Mouse (Mus musculus): ENCODE results near the gene Dgkd. TPM values are rescaled to one million over a fixed set of nuclear protein-coding genes. Genes with fewer than 3 reads are reported as not detected.
A peak's percentile ranks its signal among the peaks of the same experiment; 100 is the strongest.

Dgkd gene
- polyA plus RNA-seq, 1 experiment from 2014 or later: 8.7 TPM

GRCm38 (mm10) chr1:87855522-87855921 lies 2.4 kb downstream of the Dgkd start:
- Histone ChIP-seq H3K4me3 (ENCODE audit: low read depth, low read length) (no peak overlapping the region), H3K4me2 (replicated peaks; ENCODE audit: low read depth) (no peak overlapping the region)
- 67% methylated on average over 1 of the region's 1 CpGs for WGBS

GRCm38 (mm10) chr1:87856823-87857222 lies 3.7 kb downstream of the Dgkd start:
- H3K27ac ChIP-seq (replicated peaks): no peak overlapping the region
- no peaks in the 10 kb centered on the region for H3K36me3 ChIP-seq (ENCODE audit: control insufficient read depth, insufficient read depth, low read length)
- 67% methylated on average over 3 of the region's 3 CpGs for WGBS
- no peak overlapping the region for H3K9ac ChIP-seq (ENCODE audit: low read length)
- H3K4me2 ChIP-seq (replicated peaks; ENCODE audit: low read depth): no peak overlapping the region
- DNase-seq (ENCODE audit: low spot score) (no peak), ATAC-seq (ENCODE audit: low FRiP score, low TSS enrichment) (no peak)
- no peaks in the 10 kb centered on the region for H3K27me3 ChIP-seq (ENCODE audit: control insufficient read depth, insufficient read depth, low read length)
- 0 out of 2 replicates have a peak, but pooled peaks cover 5% of the 10 kb centered on the region for H3K4me1 ChIP-seq (replicated peaks; ENCODE audit: control insufficient read depth, insufficient read depth)
- TF ChIP-seq EP300 (optimal IDR thresholded peaks at IDR 0.05): no peak
- TF ChIP-seq CTCF (IDR thresholded peaks at IDR 0.05; ENCODE audit: low read depth): no peak
- H3K9me3 ChIP-seq (ENCODE audit: control insufficient read depth, low read length): no peaks in the 10 kb centered on the region
- H3K4me3 ChIP-seq (ENCODE audit: low read depth, low read length): no peak overlapping the region

More at GRCm38 (mm10) chr1:87855522-87855921, 2.4 kb downstream of the Dgkd start:
- Histone ChIP-seq H3K27ac (replicated peaks) (no peak overlapping the region), H3K4me1 (replicated peaks; ENCODE audit: control insufficient read depth, insufficient read depth) (0 out of 2 replicates have a peak, but pooled peaks cover 5% of the 10 kb centered on the region), H3K27me3 (ENCODE audit: control insufficient read depth, insufficient read depth, low read length) (no peaks in the 10 kb centered on the region), H3K9ac (ENCODE audit: low read length) (no peak overlapping the region), H3K36me3 (ENCODE audit: control insufficient read depth, insufficient read depth, low read length) (no peaks in the 10 kb centered on the region), H3K9me3 (ENCODE audit: control insufficient read depth, low read length) (no peaks in the 10 kb centered on the region)
- DNase-seq (ENCODE audit: low spot score) (no peak), ATAC-seq (ENCODE audit: low FRiP score, low TSS enrichment) (no peak)
- TF ChIP-seq EP300 (optimal IDR thresholded peaks at IDR 0.05) (no peak), CTCF (IDR thresholded peaks at IDR 0.05; ENCODE audit: low read depth) (no peak)

GRCm38 (mm10) chr1:87858031-87858430 lies 4.9 kb downstream of the Dgkd start:
- ATAC-seq (ENCODE audit: low FRiP score, low TSS enrichment) (peak; percentile 16; the same call in 1 of the 2 replicates), DNase-seq (ENCODE audit: low spot score) (no peak)
- 88% methylated on average over 1 of the region's 1 CpGs for WGBS
- no peak for TF ChIP-seq EP300 (optimal IDR thresholded peaks at IDR 0.05)
- H3K9me3 ChIP-seq (ENCODE audit: control insufficient read depth, low read length): no peaks in the 10 kb centered on the region
- 0 out of 2 replicates have a peak, but pooled peaks cover 5% of the 10 kb centered on the region for H3K4me1 ChIP-seq (replicated peaks; ENCODE audit: control insufficient read depth, insufficient read depth)
- no peak overlapping the region for H3K4me3 ChIP-seq (ENCODE audit: low read depth, low read length)
- no peak overlapping the region for H3K27ac ChIP-seq (replicated peaks)
- no peak overlapping the region for H3K9ac ChIP-seq (ENCODE audit: low read length)
- no peaks in the 10 kb centered on the region for H3K27me3 ChIP-seq (ENCODE audit: control insufficient read depth, insufficient read depth, low read length)
- no peaks in the 10 kb centered on the region for H3K36me3 ChIP-seq (ENCODE audit: control insufficient read depth, insufficient read depth, low read length)
- no peak overlapping the region for H3K4me2 ChIP-seq (replicated peaks; ENCODE audit: low read depth)

GRCm38 (mm10) chr1:87858529-87858928 lies 5.4 kb downstream of the Dgkd start:
- Histone ChIP-seq H3K4me1 (replicated peaks; ENCODE audit: control insufficient read depth, insufficient read depth) (0 out of 2 replicates have a peak, but pooled peaks cover 5% of the 10 kb centered on the region), H3K36me3 (ENCODE audit: control insufficient read depth, insufficient read depth, low read length) (no peaks in the 10 kb centered on the region), H3K27me3 (ENCODE audit: control insufficient read depth, insufficient read depth, low read length) (no peaks in the 10 kb centered on the region), H3K27ac (replicated peaks) (no peak overlapping the region), H3K9me3 (ENCODE audit: control insufficient read depth, low read length) (no peaks in the 10 kb centered on the region), H3K9ac (ENCODE audit: low read length) (no peak overlapping the region), H3K4me2 (replicated peaks; ENCODE audit: low read depth) (no peak overlapping the region), H3K4me3 (ENCODE audit: low read depth, low read length) (no peak overlapping the region)
- WGBS: 48% methylated on average over 2 of the region's 2 CpGs
- DNase-seq (ENCODE audit: low spot score) (peak; percentile 44), ATAC-seq (ENCODE audit: low FRiP score, low TSS enrichment) (peak; percentile 55)
- TF ChIP-seq CTCF (IDR thresholded peaks at IDR 0.05; ENCODE audit: low read depth): no peak
- TF ChIP-seq EP300 (optimal IDR thresholded peaks at IDR 0.05): no peak

- Histone ChIP-seq H3K4me2 (replicated peaks; ENCODE audit: low read depth) (no peak overlapping the region), H3K36me3 (ENCODE audit: control insufficient read depth, insufficient read depth, low read length) (no peaks in the 10 kb centered on the region), H3K4me1 (replicated peaks; ENCODE audit: control insufficient read depth, insufficient read depth) (0 out of 2 replicates have a peak, but pooled peaks cover 2% of the 10 kb centered on the region), H3K9ac (ENCODE audit: low read length) (no peak overlapping the region), H3K27ac (replicated peaks) (no peak overlapping the region), H3K4me3 (ENCODE audit: low read depth, low read length) (no peak overlapping the region), H3K27me3 (ENCODE audit: control insufficient read depth, insufficient read depth, low read length) (no peaks in the 10 kb centered on the region), H3K9me3 (ENCODE audit: control insufficient read depth, low read length) (no peaks in the 10 kb centered on the region)
- no peak for DNase-seq (ENCODE audit: low spot score)
- 66% methylated on average over 3 of the region's 3 CpGs for WGBS
- ATAC-seq (ENCODE audit: low FRiP score, low TSS enrichment): no peak
- TF ChIP-seq EP300 (optimal IDR thresholded peaks at IDR 0.05) (no peak), CTCF (IDR thresholded peaks at IDR 0.05; ENCODE audit: low read depth) (no peak)
These were observed 10.5 kb downstream of the Dgkd start for GRCm38 (mm10) chr1:87863602-87864001.

GRCm38 (mm10) chr1:87864889-87865288 lies 11.8 kb downstream of the Dgkd start:
- no peaks in the 10 kb centered on the region for H3K4me1 ChIP-seq (replicated peaks; ENCODE audit: control insufficient read depth, insufficient read depth)
- ATAC-seq (ENCODE audit: low FRiP score, low TSS enrichment) (no peak), DNase-seq (ENCODE audit: low spot score) (no peak)
- H3K9me3 ChIP-seq (ENCODE audit: control insufficient read depth, low read length): no peaks in the 10 kb centered on the region
- no peaks in the 10 kb centered on the region for H3K36me3 ChIP-seq (ENCODE audit: control insufficient read depth, insufficient read depth, low read length)
- no peak overlapping the region for H3K27ac ChIP-seq (replicated peaks)
- TF ChIP-seq CTCF (IDR thresholded peaks at IDR 0.05; ENCODE audit: low read depth) (no peak), EP300 (optimal IDR thresholded peaks at IDR 0.05) (no peak)
- no peak overlapping the region for H3K9ac ChIP-seq (ENCODE audit: low read length)
- no peak overlapping the region for H3K4me3 ChIP-seq (ENCODE audit: low read depth, low read length)
- no peaks in the 10 kb centered on the region for H3K27me3 ChIP-seq (ENCODE audit: control insufficient read depth, insufficient read depth, low read length)
- H3K4me2 ChIP-seq (replicated peaks; ENCODE audit: low read depth): no peak overlapping the region
